Mouse (Mus musculus): Measurements from ENCODE around the gene Caly. TPM values are rescaled to one million over a fixed set of nuclear protein-coding genes. Genes with fewer than 3 reads are reported as not detected.

Gene Caly
- polyA plus RNA-seq, 1 experiment: 0.22 TPM

DNA sequence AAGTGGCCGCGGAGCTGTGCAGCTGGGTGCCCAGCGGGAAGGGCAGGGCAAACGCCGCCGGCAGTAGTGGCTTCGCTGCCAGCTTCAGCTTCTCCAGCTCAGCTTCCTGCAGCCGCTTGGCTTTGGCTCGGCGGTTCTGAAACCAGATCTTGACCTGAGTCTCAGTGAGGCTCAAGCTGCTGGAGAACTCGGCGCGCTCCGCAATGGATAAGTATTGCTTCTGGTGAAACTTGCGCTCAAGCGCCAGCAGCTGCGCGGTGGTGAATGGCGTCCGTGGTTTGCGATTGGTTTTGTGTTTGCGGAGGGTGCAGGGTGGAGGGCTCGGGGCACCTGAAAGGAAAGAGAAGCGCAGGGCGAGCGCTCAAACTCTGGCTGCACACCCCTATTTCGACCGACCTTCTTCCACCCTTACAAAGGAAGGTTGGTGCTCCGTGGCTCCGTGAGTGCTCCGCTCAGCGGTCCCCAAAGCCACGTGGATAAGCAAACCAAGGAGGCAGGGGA, 34.5 kb downstream of the Caly start:
- no peaks in the 10 kb centered on the region for H3K36me3 ChIP-seq (replicated peaks; ENCODE audit: low read length)
- peaks cover 92% of the 10 kb centered on the region for H3K27me3 ChIP-seq (replicated peaks)
- TF ChIP-seq FLI1 (IDR thresholded peaks at IDR 0.05; ENCODE audit: low read length) (no peak), GATA1 (IDR thresholded peaks at IDR 0.05; ENCODE audit: borderline replicate concordance, low read length) (no peak)
- peaks cover 37% of the 10 kb centered on the region for H3K4me1 ChIP-seq
- H3K9me3 ChIP-seq: peaks cover 6% of the 10 kb centered on the region; the same call in 1 of the 2 replicates
- peak overlapping the region; percentile 90 for H3K4me3 ChIP-seq (replicated peaks)

DNA sequence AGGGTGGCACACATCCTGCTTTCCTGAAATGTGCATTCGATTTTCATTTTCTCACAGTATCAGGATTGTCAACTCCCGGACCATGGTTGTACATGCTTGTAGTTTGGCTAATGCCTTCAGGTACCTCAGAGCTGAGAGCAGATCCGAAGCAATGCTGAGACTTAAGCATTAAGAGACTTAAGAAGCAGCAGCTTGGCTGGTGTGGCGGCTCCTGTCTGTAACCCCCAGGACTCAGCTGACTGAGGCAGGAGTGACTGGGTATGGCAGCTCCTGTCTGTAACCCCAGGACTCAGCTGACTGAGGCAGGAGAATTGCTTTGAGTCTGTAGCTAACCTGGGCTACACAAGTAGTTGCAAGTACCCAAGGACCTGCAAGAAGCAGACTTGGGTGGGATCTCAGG, 36.8 kb downstream of the Caly start:
- no peaks in the 10 kb centered on the region for H3K9me3 ChIP-seq
- no peak overlapping the region for H3K4me3 ChIP-seq (replicated peaks)
- H3K36me3 ChIP-seq (replicated peaks; ENCODE audit: low read length): peaks cover 7% of the 10 kb centered on the region
- peaks cover 76% of the 10 kb centered on the region for H3K27me3 ChIP-seq (replicated peaks)
- TF ChIP-seq GATA1 (IDR thresholded peaks at IDR 0.05; ENCODE audit: borderline replicate concordance, low read length) (no peak), FLI1 (IDR thresholded peaks at IDR 0.05; ENCODE audit: low read length) (no peak)
- peaks cover 28% of the 10 kb centered on the region for H3K4me1 ChIP-seq

DNA sequence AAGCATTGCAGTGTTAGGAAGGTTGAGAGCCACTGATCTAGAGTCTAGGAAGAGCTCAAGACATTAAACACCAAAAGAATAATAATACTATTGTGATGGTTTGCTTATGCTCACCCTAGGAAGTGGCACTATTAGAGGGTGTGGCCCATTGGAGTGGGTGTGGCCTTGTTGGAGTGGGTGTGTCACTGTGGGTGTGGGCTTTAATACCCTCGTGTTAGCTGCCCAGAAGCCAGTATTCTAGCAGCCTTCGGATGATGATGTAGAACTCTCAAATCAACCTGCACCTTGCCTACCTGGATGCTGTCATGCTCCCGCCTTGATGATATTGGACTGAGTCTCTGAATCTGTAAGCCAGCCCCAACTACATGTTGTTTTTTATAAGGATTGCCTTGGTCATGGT, 39.6 kb downstream of the Caly start:
- TF ChIP-seq GATA1 (IDR thresholded peaks at IDR 0.05; ENCODE audit: borderline replicate concordance, low read length) (no peak), FLI1 (IDR thresholded peaks at IDR 0.05; ENCODE audit: low read length) (no peak)
- H3K9me3 ChIP-seq: no peaks in the 10 kb centered on the region
- H3K4me3 ChIP-seq (replicated peaks): no peak overlapping the region
- H3K27me3 ChIP-seq (replicated peaks): peaks cover 47% of the 10 kb centered on the region
- H3K36me3 ChIP-seq (replicated peaks; ENCODE audit: low read length): peaks cover 31% of the 10 kb centered on the region
- peaks cover 7% of the 10 kb centered on the region for H3K4me1 ChIP-seq

DNA sequence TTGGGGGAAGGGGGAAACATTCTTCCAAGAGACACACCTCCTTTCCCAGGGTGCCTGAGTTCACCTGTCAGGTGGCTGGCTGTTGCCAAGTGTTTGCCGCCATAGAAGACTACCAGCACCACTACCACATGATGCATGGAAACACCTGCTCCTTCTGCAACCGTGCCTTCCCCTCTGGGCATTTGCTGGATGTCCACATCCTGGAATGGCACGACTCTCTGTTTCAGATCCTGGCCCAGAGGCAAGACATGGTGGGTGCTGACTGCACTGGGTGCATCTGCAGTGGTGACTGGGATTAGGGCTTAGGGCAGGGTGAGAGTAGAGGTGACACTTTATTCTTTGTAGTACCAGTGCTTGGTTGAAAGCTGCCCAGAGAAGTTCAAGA, 45.2 kb downstream of the Caly start:
- Histone ChIP-seq H3K4me1 (peaks cover 28% of the 10 kb centered on the region), H3K9me3 (no peaks in the 10 kb centered on the region), H3K27me3 (replicated peaks) (no peaks in the 10 kb centered on the region), H3K4me3 (replicated peaks) (peak overlapping the region; percentile 94), H3K36me3 (replicated peaks; ENCODE audit: low read length) (peaks cover 56% of the 10 kb centered on the region)
- no peak for TF ChIP-seq GATA1 (IDR thresholded peaks at IDR 0.05; ENCODE audit: borderline replicate concordance, low read length)
- no peak for TF ChIP-seq FLI1 (IDR thresholded peaks at IDR 0.05; ENCODE audit: low read length)

DNA sequence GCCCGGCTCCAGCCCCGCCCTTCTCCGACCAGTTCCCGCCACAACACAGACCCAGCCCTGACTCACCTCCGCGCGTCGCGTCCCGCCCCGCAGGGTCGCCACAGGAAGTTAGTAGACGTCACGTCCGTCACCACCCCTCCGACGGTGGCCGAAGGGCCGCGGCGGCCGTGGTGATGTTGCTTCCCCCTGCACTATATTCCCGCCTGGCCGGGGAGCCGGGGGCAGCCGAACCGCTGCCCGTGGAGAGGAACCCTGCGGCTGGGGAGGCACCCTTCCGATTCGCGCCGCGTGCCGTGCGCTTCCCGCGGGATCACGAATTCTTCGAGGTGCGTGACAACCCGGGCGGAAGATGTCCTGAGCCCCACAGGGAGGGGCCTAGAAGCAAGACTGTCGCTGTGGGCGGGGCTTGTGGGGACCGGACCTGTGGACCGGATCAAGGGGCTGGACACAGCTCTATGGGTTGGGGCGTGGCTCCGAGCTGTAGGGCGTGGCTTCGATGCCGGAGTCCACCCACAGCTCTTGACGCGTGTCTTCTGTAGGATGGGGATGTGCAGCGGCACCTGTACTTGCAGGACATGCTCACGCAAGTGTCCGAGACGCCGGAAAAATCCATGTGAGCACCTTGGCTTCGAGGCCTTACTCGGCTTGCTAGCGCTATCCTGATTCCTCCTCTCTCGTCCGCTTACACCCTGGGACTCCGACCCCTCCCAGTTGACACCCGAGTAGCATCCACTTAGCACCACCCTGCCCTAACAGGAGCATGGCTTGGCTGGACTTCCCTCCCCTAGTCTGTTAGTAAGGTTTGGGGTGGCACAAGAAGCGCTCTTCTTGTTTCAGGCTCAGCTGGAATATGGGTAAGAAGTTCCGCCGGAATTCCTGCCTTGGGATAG, 45.8 kb downstream of the Caly start, which contains the start of the genes Zfp511 and Tubgcp2:
Gene Zfp511, plus strand, starts transcription at position 111 of the 890 bp plus-strand sequence.
Gene Tubgcp2, minus strand, starts transcription at position 389 of the 890 bp plus-strand sequence.
- peaks cover 62% of the 10 kb centered on the region for H3K36me3 ChIP-seq (replicated peaks; ENCODE audit: low read length)
- no peaks in the 10 kb centered on the region for H3K9me3 ChIP-seq
- peaks cover 28% of the 10 kb centered on the region for H3K4me1 ChIP-seq
- no peaks in the 10 kb centered on the region for H3K27me3 ChIP-seq (replicated peaks)
- H3K4me3 ChIP-seq (replicated peaks): peak within 1 kb of the TSS; percentile 94
- TF ChIP-seq FLI1 (IDR thresholded peaks at IDR 0.05; ENCODE audit: low read length): peak; percentile 82; the same call in 1 of the 2 replicates
- TF ChIP-seq GATA1 (IDR thresholded peaks at IDR 0.05; ENCODE audit: borderline replicate concordance, low read length): no peak

DNA sequence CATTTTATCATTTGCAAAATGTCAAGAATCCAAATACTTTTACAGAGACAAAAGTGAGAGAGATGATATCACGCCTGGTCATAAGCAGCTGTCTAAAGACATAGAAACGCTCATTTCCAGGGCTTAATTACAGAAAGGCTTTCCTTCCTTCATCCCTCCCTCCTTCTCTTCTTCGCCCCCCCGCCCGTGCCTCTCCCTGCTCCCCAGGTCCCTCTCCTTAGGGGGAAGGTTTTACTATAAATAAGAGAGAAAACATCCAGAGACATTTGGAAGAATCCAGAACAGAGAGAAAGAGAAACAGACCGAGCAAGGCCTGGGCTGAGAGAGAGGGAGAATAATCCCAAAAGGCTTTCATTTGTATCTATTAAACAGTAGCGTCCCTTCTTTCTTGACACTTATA, 46.9 kb downstream of the Caly start:
- Histone ChIP-seq H3K36me3 (replicated peaks; ENCODE audit: low read length) (peaks cover 65% of the 10 kb centered on the region), H3K4me1 (peaks cover 28% of the 10 kb centered on the region), H3K9me3 (no peaks in the 10 kb centered on the region), H3K4me3 (replicated peaks) (peak overlapping the region; percentile 94), H3K27me3 (replicated peaks) (no peaks in the 10 kb centered on the region)
- no peak for TF ChIP-seq FLI1 (IDR thresholded peaks at IDR 0.05; ENCODE audit: low read length)
- TF ChIP-seq GATA1 (IDR thresholded peaks at IDR 0.05; ENCODE audit: borderline replicate concordance, low read length): no peak

DNA sequence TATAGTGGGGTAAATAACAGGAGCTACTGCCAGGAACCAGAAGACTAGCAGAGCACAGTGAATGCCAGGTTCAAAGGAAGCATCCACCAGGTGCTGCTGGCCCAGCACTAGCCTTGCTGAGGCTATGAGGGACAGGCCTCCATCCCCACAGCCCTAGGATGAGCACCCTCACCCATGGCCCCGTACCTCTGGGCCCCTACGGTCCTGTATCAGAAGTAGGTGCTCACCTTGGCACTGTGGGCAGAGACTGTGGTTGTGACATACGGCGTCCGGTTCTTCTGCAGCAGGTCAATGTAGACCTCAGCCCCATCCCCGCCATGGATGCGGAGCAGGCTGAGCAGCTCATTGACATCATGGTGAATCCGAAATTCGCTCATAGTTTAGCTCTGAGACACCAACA, 49.0 kb downstream of the Caly start:
- no peaks in the 10 kb centered on the region for H3K27me3 ChIP-seq (replicated peaks)
- peaks cover 68% of the 10 kb centered on the region for H3K36me3 ChIP-seq (replicated peaks; ENCODE audit: low read length)
- peak overlapping the region; percentile 13 for H3K4me3 ChIP-seq (replicated peaks)
- peaks cover 25% of the 10 kb centered on the region for H3K4me1 ChIP-seq
- peaks cover 7% of the 10 kb centered on the region for H3K9me3 ChIP-seq
- TF ChIP-seq GATA1 (IDR thresholded peaks at IDR 0.05; ENCODE audit: borderline replicate concordance, low read length) (no peak), FLI1 (IDR thresholded peaks at IDR 0.05; ENCODE audit: low read length) (no peak)

DNA sequence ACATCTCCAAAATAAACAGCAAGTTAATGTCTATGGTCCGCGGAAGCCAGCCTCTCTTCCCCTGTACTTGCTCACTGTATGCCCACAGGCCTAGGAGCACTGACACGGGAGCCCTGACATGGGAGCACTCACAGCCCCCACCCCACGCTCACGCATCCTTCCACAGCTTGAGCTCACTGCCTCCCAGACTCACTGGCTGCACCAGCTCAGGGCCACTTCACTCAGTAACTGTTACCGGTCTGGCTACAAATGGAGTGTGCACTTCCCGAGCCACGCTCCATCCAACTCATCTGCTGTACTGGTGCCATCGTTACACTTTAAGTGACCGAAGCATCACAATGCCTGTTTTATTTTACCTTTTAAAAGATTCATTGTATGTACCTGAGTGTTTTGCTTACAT, 50.0 kb downstream of the Caly start:
- H3K36me3 ChIP-seq (replicated peaks; ENCODE audit: low read length): peaks cover 70% of the 10 kb centered on the region
- peaks cover 23% of the 10 kb centered on the region for H3K4me1 ChIP-seq
- TF ChIP-seq GATA1 (IDR thresholded peaks at IDR 0.05; ENCODE audit: borderline replicate concordance, low read length): no peak
- no peak for TF ChIP-seq FLI1 (IDR thresholded peaks at IDR 0.05; ENCODE audit: low read length)
- H3K9me3 ChIP-seq: peaks cover 12% of the 10 kb centered on the region
- H3K27me3 ChIP-seq (replicated peaks): no peaks in the 10 kb centered on the region
- no peak overlapping the region for H3K4me3 ChIP-seq (replicated peaks)

DNA sequence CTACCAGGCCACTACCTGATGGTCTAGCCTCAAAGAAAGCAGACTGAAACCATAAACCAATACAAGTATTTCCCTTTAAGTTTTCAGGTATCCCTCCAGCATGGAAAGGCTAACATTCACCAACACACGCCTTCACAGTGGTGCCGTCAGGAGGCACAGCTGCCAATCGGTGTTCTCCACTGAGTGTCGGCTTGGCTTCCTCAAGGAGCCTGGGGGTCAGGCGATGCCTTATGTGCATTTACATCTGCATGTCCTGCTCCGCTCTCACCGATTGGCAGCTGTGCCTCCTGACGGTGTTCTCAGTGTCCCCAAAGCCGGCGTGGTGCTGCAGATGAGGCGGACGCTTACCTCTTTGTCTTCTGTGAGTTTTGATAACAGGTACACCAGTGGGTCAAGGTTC, 50.6 kb downstream of the Caly start:
- Histone ChIP-seq H3K36me3 (replicated peaks; ENCODE audit: low read length) (peaks cover 70% of the 10 kb centered on the region), H3K4me3 (replicated peaks) (no peak overlapping the region), H3K4me1 (peaks cover 17% of the 10 kb centered on the region), H3K9me3 (peaks cover 12% of the 10 kb centered on the region), H3K27me3 (replicated peaks) (no peaks in the 10 kb centered on the region)
- TF ChIP-seq FLI1 (IDR thresholded peaks at IDR 0.05; ENCODE audit: low read length) (no peak), GATA1 (IDR thresholded peaks at IDR 0.05; ENCODE audit: borderline replicate concordance, low read length) (no peak)

Other genes with a start within 250 kb of the Caly start
- not detected in 2 replicates for gene Adgra1, start 248.4 kb downstream of the Caly start, polyA plus RNA-seq (2012; ENCODE audit: insufficient read depth, low replicate concordance)
- not detected in 2 replicates for gene Kndc1, start 187.9 kb downstream of the Caly start, polyA plus RNA-seq (2012; ENCODE audit: insufficient read depth, low replicate concordance)
- gene Utf1, start 138.8 kb downstream of the Caly start, polyA plus RNA-seq (2012; ENCODE audit: insufficient read depth, low replicate concordance): not detected in 2 replicates
- 0.31 TPM in 1 of 2 replicates, not detected in the other for gene 6430531B16Rik, start 103.8 kb downstream of the Caly start, polyA plus RNA-seq (2012; ENCODE audit: insufficient read depth, low replicate concordance)
- 7.8 and 22.3 TPM in 2 replicates for gene Adam8, start 90.0 kb downstream of the Caly start, polyA plus RNA-seq (2012; ENCODE audit: insufficient read depth, low replicate concordance)
- 13.1 and 14.7 TPM in 2 replicates for gene Zfp511, start 46.2 kb downstream of the Caly start, polyA plus RNA-seq (2012; ENCODE audit: insufficient read depth, low replicate concordance)
- 0.54 and 3.8 TPM in 2 replicates for gene Tubgcp2, start 45.9 kb downstream of the Caly start, polyA plus RNA-seq (2012; ENCODE audit: insufficient read depth, low replicate concordance)
- not detected in 2 replicates for gene Msx3, start 33.5 kb downstream of the Caly start, polyA plus RNA-seq (2012; ENCODE audit: insufficient read depth, low replicate concordance)
- gene Prap1, start 10.8 kb upstream of the Caly start, polyA plus RNA-seq (2012; ENCODE audit: insufficient read depth, low replicate concordance): not detected in 2 replicates
- gene Fuom, start 19.9 kb upstream of the Caly start, polyA plus RNA-seq (2012; ENCODE audit: insufficient read depth, low replicate concordance): 6.5 and 31.6 TPM in 2 replicates
- gene Paox, start 33.3 kb upstream of the Caly start, polyA plus RNA-seq (2012; ENCODE audit: insufficient read depth, low replicate concordance): 2.9 and 4.3 TPM in 2 replicates
- gene Echs1, start 33.9 kb upstream of the Caly start, polyA plus RNA-seq (2012; ENCODE audit: insufficient read depth, low replicate concordance): 5.5 TPM in 1 of 2 replicates, not detected in the other
- gene Mtg1, start 55.0 kb upstream of the Caly start, polyA plus RNA-seq (2012; ENCODE audit: insufficient read depth, low replicate concordance): 6.6 TPM in 1 of 2 replicates, not detected in the other
- not detected in 2 replicates for gene Sprn, start 72.3 kb upstream of the Caly start, polyA plus RNA-seq (2012; ENCODE audit: insufficient read depth, low replicate concordance)
- not detected in 2 replicates for gene Olfr522, start 82.2 kb upstream of the Caly start, polyA plus RNA-seq (2012; ENCODE audit: insufficient read depth, low replicate concordance)
- gene Olfr523, start 90.7 kb upstream of the Caly start, polyA plus RNA-seq (2012; ENCODE audit: insufficient read depth, low replicate concordance): not detected in 2 replicates
- gene Olfr524, start 123.4 kb upstream of the Caly start, polyA plus RNA-seq (2012; ENCODE audit: insufficient read depth, low replicate concordance): not detected in 2 replicates
- 0.15 TPM in 1 of 2 replicates, not detected in the other for gene Cd163l1, start 135.7 kb upstream of the Caly start, polyA plus RNA-seq (2012; ENCODE audit: insufficient read depth, low replicate concordance)
- not detected in 2 replicates for gene 5830411N06Rik, start 164.7 kb upstream of the Caly start, polyA plus RNA-seq (2012; ENCODE audit: insufficient read depth, low replicate concordance)
- not detected in 2 replicates for gene Olfr525, start 238.3 kb upstream of the Caly start, polyA plus RNA-seq (2012; ENCODE audit: insufficient read depth, low replicate concordance)